Mouse (Mus musculus) cerebellum, adult 2 months (tissue): ENCODE results near the gene Kng1.

ENCODE experiments used
- CTCF ChIP-seq: fragments of 200-500 bp; IDR thresholded peaks from 2 replicates; pipeline ENCODE4 v1.5.1; 2011; ENCODE audit warnings: low read depth, mild to moderate bottlenecking, control low read depth, low read length, moderate library complexity, borderline replicate concordance; ENCODE audit not compliant: insufficient read depth
- POLR2A ChIP-seq: fragments of 200-500 bp; IDR thresholded peaks from 2 replicates; pipeline ENCODE4 v1.6.1; 2011; ENCODE audit warnings: low read length, control low read depth, borderline replicate concordance; ENCODE audit not compliant: insufficient read depth

GRCm38 (mm10) chr16:23112348-23112747, 54.7 kb downstream of the Kng1 start:
- TF ChIP-seq CTCF: no peak
- no peak for TF ChIP-seq POLR2A
